In the genomic region with DNA sequence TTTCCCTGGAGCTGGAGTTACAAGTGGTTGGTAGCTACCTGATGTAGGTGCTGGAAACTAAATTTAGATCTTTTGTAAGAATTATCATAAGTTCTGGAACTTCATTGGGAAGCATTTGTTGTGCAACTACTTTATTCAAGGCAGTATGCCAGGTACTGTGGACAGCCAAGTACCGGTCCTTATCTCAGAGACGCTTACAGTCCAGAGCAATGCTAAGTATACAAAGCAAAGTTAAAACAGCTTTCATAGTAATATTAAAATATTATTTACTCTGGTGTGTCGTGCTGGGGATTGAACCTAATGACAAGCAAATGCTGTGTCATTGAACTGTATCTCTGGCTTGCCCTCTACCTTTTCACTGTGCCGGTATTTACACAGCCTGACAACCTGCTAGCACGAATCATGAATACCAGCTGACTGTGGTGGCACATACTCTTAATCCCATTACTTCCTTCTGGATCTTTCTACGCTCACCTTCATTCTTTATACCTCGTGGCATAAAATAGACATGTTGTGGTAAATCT, we compare ENCODE assay signal across 19 mouse cellular contexts. TPM values are rescaled to one million over a fixed set of nuclear protein-coding genes. Genes with fewer than 3 reads are reported as not detected.
"Had no signal": no experiment of that assay in that cellular context is flagged by ENCODE, and none has a peak within 500 bp of the region (broad histone marks: within the 10 kb centered on the region; RNA-seq: fewer than 3 reads in every experiment).

No protein-coding gene starts in this region.

RNA-seq across cellular contexts. Expression of a gene that starts 32.3 kb away (rescaled TPM):
- polyA plus RNA-seq: heart, embryonic 10.5 days; heart, embryonic 11.5 days; heart, embryonic 13.5 days; heart, embryonic 15.5 days; heart, embryonic 16.5 days; heart, postnatal 0 days; hindbrain, embryonic 13.5 days; hindbrain, embryonic 14.5 days; hindbrain, embryonic 15.5 days; hindbrain, embryonic 16.5 days; hindbrain, postnatal 0 days; inflammation-experienced regulatory T-cells, adult 6 months; intestine, embryonic 14.5 days; intestine, embryonic 15.5 days; intestine, embryonic 16.5 days; intestine, postnatal 0 days; kidney, adult 2 months; kidney, postnatal 0 days; large intestine, adult 2 months had no signal
